Mouse (Mus musculus) kidney, postnatal 14 days (tissue): ENCODE data around the gene Csf2rb2.
A peak's percentile ranks its signal among the peaks of the same experiment; 100 is the strongest.

Experiments
- DNase-seq: peaks from one replicate; pipeline ENCODE4 v3.0.0; 2022; ENCODE audit warnings: mixed read lengths

Csf2rb2 gene

DNA sequence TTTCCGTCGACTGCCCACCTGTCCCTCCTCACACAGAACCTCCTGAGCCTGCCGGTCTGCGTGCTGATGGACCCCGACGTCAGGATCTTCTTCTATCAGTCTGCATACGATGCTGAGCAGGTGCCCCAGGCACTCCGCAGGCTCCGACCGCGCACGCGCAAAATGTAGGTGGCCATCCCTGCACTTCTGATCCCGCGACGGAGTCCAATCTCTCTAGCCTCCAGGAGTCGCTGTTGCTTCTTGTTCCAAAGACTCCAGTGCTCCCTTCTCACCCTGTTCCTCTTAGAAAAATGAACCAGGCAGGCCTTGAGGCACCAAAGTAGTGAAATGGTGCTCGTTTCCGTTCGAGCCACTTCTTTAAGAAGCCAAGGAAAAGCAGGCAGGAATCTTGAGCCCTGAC, 50.8 kb downstream of the Csf2rb2 start:
- DNase-seq: peak; percentile 60

DNA sequence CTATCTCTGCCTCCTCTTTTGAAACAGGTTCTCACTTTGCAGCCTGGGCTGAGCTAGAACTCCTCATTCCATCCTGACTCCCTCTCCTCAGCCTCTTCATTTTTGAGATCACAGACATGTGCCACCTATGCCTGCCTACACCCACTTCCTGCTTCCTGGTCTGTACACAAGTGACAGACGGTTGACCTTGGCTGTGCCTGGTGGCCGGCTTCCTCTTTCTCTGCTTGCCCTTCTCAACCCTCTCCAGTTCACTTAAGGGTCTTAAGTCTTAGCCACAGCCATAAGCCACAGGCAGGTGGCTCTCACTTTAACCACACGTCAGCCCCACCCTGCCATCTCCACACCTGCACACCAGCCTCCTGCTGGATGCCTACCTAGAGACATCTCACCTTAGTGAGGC, 57.1 kb downstream of the Csf2rb2 start:
- DNase-seq: no peak

DNA sequence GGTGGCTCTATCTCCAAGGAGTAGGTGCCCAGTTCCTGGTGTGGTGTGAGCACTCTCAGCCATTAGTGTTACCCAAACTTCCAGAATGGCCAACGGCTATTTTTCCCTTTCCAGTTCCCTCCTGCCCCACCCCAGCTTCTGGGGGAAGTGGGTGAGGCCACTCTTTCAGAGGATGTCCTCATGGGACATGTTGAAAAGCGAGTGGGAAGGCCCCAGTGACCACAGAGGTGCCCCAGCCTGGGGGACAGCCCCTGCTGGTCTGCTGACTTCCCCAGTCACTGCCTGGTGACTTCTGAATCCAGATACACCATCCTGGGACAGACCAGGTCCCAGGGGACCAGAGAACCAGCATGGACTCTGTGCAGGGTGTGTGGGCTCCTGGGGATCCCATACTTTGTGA, 57.9 kb downstream of the Csf2rb2 start:
- DNase-seq: no peak

DNA sequence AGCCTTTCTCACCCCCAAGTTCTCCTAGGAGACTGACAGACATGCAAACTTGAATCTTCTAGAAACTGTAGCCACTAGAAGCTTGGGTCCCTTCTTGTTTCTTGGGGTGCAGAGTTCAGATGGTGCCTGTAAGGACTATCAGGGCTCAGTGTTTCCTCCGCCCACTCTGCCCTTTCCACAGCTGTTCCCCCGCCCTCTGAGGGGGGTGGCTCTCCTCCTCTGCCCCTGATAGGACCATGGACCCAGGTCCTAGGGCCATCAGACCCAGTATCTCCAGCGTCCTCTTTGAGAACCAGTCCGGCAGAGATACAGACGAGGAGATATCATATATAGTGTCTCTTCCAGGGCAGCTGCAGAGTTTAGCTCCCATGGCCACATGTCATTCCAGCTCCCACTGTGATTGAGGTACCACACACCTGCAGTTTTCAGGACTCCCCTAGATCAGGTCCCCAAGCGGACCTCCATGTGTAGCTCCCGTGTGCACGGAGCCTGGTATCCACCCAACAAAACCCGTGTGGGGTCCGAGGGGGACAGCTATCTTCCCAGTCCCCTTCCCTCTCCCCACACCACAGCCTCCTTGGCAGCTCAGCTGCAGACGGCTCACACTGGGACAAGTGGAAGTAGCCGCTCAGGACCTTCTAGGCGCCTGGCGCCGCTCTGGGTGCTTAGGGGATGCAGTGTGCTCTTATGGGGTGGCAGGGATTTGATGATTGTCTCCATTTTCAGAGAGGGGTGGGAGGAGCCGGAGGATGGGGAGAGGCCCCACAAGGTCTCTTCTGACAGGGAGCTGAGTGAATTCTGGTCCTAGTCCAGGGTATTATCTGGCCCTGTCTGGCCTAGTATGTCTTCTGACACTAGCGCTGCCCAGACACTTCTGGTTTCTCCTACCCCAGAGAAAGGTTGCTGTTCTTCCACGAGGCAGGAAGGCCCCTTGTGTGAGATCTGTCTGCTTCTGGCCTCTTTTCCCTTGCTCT, 59.1 kb downstream of the Csf2rb2 start:
- no peak for DNase-seq

DNA sequence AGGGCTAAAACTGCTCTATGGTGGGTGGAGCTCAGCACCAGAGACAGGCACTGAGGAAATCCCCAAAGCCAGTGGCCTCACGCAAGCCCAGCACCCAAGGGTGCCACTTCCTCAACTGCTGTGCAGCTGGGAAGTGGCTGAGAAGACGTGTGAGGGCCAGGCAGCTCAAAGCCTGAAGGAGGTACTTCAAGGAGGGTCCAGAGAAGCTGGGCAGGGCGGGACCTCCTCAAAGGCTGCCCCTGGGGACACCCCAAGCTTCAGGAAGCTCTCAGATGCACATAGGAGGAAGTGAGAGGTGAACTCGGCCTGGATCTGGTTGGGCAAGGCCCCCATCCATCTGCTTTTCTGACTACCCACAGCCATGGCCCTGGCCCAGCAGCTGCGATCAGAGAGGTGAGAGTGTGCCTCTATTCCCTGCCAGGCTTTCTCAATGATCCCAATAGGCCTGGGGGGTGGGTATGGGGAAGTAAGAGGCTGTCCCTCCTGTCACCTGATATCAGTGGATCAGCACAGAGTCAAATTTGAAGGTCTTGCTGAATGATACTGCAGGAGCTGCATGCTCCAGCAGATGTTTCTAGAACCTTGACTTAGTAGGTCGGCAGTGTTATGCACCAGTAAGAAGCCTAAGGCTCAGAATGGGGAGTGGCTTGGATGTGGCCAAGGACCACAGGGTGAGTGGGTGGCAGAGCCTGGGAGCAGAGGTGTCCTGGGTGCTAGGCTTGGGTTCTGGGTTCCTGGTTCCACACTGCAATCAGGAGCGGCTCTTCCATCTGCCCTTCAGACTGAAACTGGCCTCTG, 60.6 kb downstream of the Csf2rb2 start, which contains the start of gene Ncf4:
TSS of gene Ncf4 (plus strand) at position 107 of the 798 bp plus-strand sequence.
- DNase-seq: no peak

DNA sequence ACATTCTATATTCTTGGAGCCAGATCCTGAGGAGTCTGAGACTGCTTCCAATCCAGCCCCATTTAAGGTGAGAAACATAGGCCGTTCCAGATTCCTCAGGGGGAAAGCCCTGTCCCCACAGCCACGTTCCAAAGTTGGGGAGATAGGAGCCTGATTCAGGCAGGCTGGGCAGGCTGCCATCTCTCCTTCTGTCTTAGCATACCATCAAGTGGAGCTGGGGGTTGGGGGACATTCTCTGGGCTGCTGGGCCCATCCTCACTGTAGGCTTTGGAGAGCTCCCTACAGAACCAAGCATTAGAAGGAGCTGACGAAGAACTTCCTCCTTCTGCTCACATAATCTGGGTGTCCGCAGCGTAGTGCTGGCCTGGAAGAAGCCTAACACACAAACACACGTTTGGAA, 61.7 kb downstream of the Csf2rb2 start:
- DNase-seq: no peak

DNA sequence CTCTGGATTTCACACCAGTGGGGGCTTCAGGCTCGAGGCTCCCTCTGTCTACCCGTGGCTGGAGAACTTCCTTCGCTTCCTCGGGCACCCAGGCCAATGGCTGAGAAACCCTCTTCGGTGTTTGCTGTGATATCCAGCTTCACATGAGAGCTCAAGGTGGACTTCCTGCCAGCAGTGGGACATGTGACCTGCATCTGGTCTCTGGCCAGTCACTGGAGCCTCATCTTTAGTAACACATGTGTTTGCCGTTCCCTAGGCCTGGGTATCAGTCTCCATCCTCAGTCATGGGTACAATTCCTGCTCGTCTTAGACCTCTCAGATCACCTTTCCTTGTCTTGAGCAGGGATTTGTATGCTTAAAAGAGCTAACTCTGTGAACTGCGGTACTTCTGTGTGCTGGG, 62.5 kb downstream of the Csf2rb2 start:
- no peak for DNase-seq

DNA sequence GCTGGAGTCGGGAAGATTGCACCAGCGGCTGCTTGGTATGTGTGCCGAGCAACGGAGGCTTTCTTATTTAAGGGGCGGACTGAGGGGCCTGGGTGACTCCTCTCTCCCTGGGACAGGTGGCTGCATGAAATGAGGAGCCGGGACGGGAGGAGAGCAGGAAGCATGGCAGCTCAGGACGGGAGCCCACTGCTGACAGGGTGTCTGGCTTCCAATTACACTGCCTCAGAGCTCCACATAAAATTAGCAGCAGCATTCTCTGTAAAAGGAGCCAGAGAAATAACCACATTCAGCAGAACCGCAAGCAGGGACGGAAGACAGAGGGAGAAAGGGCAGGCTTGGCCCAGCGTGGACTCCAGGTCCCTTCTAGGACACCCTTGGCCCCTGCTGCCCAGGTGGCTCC, 64.2 kb downstream of the Csf2rb2 start:
- DNase-seq: no peak

DNA sequence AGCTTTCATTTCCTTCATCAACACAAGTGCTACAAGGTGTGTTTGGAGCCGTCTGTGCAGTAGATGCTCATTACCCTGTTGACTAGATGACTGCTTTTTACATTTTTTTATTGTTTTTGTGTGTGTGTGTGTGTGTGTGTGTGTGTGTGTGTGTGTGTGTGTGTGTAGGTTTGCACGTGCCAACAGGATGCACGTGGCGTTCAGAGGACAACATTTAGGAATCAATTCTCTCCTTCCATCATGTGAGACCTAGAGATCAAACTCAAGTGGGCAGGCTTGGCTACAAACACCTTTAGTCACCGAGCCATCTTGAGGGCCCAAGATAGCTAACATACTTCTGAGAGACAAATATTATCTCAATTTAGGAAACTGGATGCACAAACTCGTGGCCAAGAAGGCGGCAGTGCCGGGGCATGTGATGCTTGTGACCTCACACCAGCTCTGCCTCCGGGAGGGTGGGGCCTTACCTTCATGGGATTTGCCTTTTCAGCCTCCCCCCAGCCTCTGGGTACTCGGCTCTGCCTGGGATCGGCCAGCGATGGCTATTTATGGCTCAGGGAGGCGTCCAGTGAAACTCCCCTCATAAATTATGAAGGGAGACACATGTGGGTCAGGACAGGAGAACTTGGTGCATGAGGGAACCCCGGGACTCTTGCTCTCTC, 65.4 kb downstream of the Csf2rb2 start:
- DNase-seq: no peak

DNA sequence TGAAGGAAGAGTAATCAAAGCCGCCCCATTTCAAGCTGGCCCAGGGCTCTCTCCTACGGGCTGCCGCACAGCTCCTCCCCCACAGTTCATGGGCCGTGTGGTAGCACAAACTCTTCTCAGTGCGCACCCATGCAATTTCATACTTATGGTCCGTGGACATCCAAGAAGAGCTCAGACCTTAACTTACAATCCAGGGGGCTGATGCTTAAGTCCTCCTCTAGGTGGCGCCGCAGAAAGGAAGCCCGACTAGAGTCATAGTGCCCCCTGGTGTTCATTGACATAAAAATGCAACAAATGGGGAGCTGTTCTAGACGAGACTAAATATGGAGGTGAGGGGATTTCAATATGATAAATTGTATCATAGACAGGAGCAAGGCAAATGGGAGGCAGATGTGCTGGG, 66.1 kb downstream of the Csf2rb2 start:
- DNase-seq: peak; percentile 59

DNA sequence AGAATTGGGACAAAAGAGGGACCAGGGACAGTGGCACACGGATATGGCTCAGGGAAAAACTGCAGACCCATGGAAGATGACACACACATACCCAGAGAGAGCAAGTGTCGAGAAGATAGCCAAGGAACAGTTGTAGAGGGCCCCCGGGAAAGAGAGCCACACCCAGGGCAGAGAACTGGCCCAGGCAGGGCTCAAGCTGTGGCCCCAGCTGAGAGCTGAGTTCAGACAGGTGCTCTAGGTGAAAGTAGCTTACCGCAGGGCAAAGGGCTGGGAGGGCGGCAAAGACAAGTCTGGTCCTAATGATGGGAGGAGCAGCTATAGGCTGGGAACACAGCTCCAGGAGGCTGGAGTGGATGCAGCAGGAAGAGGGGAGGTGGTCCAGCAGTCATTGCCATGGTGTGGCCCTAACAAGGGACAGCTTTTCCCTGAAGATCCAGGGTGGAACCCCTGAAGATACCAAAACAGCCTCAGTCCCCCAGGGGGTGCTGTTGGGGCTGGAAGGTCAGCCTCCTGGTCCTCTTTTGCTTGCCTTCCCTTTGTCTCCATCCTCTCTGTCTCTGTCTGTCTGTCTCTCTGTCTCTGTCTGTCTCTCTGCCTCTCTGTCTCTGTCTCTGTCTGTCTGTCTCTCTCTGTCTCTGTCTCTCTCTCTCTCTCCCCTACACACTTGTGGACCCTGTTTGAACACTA, 70.6 kb downstream of the Csf2rb2 start:
- DNase-seq: no peak
